Mouse (Mus musculus) adrenal gland, adult (tissue): ENCODE measurements around the gene Lhx8.

Experiments
- DNase-seq, 2 experiments: peaks; one replicate each; pipeline ENCODE4 v3.0.0; 2022 to 2023; ENCODE audit warnings: low spot score in 1 of 2; ENCODE audit not compliant: inconsistent age in 2 of 2

Gene Lhx8

GRCm38 (mm10) chr3:154327110-154327882 is 3.2 kb downstream of the Lhx8 start:
- DNase-seq, result peak in 1 of 2 experiments; percentile 26

GRCm38 (mm10) chr3:154321921-154322574 is 8.4 kb downstream of the Lhx8 start:
- DNase-seq, result no peak

GRCm38 (mm10) chr3:154317651-154318248 is 12.7 kb downstream of the Lhx8 start:
- DNase-seq, result peak in 1 of 2 experiments; percentile 64

- DNase-seq, result no peak
These were observed 25.1 kb downstream of the Lhx8 start for GRCm38 (mm10) chr3:154305163-154305884.

GRCm38 (mm10) chr3:154301102-154301501 is 29.4 kb downstream of the Lhx8 start:
- no peak for DNase-seq

- DNase-seq, result no peak
These were observed 30.5 kb downstream of the Lhx8 start for GRCm38 (mm10) chr3:154300006-154300405.

GRCm38 (mm10) chr3:154298490-154298889 is 32.0 kb downstream of the Lhx8 start:
- no peak for DNase-seq

- no peak for DNase-seq
These were observed 33.0 kb downstream of the Lhx8 start for GRCm38 (mm10) chr3:154297499-154297898.

GRCm38 (mm10) chr3:154294924-154295834 is 35.3 kb downstream of the Lhx8 start:
- no peak for DNase-seq

- no peak for DNase-seq
These were observed 36.5 kb downstream of the Lhx8 start for GRCm38 (mm10) chr3:154293839-154294490.

GRCm38 (mm10) chr3:154292126-154292525 is 38.3 kb downstream of the Lhx8 start:
- DNase-seq, result no peak

GRCm38 (mm10) chr3:154290351-154290750 is 40.1 kb downstream of the Lhx8 start:
- no peak for DNase-seq

GRCm38 (mm10) chr3:154288429-154289069 is 41.9 kb downstream of the Lhx8 start:
- DNase-seq, result no peak

- no peak for DNase-seq
These were observed 43.2 kb downstream of the Lhx8 start for GRCm38 (mm10) chr3:154287217-154287616.

GRCm38 (mm10) chr3:154285351-154285750 is 45.1 kb downstream of the Lhx8 start:
- no peak for DNase-seq

GRCm38 (mm10) chr3:154284260-154284659 is 46.2 kb downstream of the Lhx8 start:
- no peak for DNase-seq

- no peak for DNase-seq
These were observed 55.8 kb downstream of the Lhx8 start for GRCm38 (mm10) chr3:154274681-154275080.

- DNase-seq, result peak; percentile 53 to 92
These were observed 60.6 kb downstream of the Lhx8 start for GRCm38 (mm10) chr3:154269757-154270366.

- no peak for DNase-seq
These were observed 62.1 kb downstream of the Lhx8 start for GRCm38 (mm10) chr3:154268313-154268712.
